ENCODE assay signal across 10 mouse cellular contexts in the genomic region with DNA sequence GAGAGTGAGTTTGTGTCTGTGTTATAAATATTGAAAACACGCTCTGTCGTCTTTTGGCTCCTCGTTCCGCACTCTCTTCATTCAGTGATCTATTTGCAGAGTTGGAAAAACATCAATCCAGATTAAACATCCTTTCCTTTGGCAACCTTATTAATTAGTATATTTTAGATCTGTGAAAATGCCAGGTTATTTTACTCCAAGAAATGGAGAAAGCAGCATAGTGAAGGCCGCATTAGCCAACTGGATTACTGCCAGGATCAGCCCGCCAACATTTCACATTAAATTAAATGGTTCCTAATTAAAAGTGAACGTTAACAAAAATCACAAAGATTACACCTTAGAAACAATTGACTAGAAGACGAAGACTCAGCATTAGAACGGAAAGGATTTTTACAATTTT.
"Had no signal": no experiment of that assay in that cellular context is flagged by ENCODE, and none has a peak within 500 bp of the region (broad histone marks: within the 10 kb centered on the region; RNA-seq: fewer than 3 reads in every experiment).

No protein-coding gene starts in this region.

- H3K9ac ChIP-seq: limb, embryonic 15.5 days; liver, embryonic 12.5 days; lung, embryonic 15.5 days; midbrain, embryonic 12.5 days; neural tube, embryonic 15.5 days had no signal

- H3K4me3 ChIP-seq: limb, embryonic 15.5 days; liver, embryonic 12.5 days; lung, embryonic 15.5 days; midbrain, embryonic 12.5 days; myocyte; neural tube, embryonic 15.5 days had no signal

- H3K4me2 ChIP-seq: limb, embryonic 15.5 days; liver, embryonic 12.5 days; lung, embryonic 15.5 days; midbrain, embryonic 12.5 days; neural tube, embryonic 15.5 days had no signal

- H3K9me3 ChIP-seq: limb, embryonic 15.5 days; liver, embryonic 12.5 days; lung, embryonic 15.5 days; midbrain, embryonic 12.5 days; neural tube, embryonic 15.5 days had no signal

- ATAC-seq: liver, embryonic 12.5 days had no signal

- H3K27me3 ChIP-seq: limb, embryonic 15.5 days; liver, embryonic 12.5 days; lung, embryonic 15.5 days; midbrain, embryonic 12.5 days; neural tube, embryonic 15.5 days had no signal

- DNase-seq: kidney, postnatal 14 days; spleen, adult 18-20 months; thymus, adult 18-20 months; thymus, postnatal 14 days had no signal

- H3K27ac ChIP-seq: limb, embryonic 15.5 days; liver, embryonic 12.5 days; lung, embryonic 15.5 days; midbrain, embryonic 12.5 days; neural tube, embryonic 15.5 days had no signal

- H3K36me3 ChIP-seq: limb, embryonic 15.5 days; liver, embryonic 12.5 days; lung, embryonic 15.5 days; midbrain, embryonic 12.5 days; neural tube, embryonic 15.5 days had no signal

- H3K4me1 ChIP-seq: limb, embryonic 15.5 days; liver, embryonic 12.5 days; lung, embryonic 15.5 days; midbrain, embryonic 12.5 days; neural tube, embryonic 15.5 days had no signal
